In the genomic region with DNA sequence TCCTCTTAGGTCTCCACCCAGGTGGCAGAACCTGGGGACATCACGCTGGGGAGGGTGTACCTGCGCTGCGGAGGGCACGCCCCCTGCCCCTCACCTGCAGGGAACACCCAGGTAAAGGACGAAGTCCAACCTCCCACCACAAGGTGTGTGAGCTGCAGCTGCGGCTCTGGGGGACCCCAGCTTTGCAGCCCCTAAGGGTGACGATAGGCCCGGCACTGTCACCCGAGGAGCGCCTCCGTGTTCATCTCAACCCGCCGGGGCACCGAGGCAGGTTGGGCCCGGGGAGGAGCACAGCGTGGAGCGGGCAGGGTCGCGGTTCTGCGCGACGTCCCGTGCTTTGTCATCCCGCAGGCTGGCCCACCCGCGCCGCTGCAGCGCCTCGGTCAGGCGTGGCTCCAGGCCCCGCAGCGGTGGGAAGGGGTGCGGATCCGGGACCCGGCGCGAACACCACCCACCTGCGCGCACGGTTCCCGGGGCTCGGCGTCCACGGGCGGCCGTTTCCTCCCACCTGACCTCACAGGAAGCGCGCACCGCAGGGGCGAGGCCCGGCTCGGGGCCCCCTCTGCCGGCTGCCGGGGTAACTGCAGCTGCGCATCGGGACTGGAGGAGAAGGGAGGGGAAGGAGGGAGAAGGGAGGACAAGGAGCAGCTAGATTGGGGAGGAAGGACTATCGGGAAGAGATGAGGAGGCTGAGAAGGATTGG, we compare ENCODE assay signal across 7 mouse cellular contexts. TPM values are rescaled to one million over a fixed set of nuclear protein-coding genes. Genes with fewer than 3 reads are reported as not detected.
A peak's percentile ranks its signal among the peaks of the same experiment; 100 is the strongest.
DNase-seq lines count a peak whose midpoint lies in the region; ATAC-seq and TF ChIP-seq lines count a peak whose summit lies in the region.

No protein-coding gene starts in this region.

- no peak overlapping the region for H3K27ac ChIP-seq in bone marrow macrophage, adult 2 months (ENCODE audit: insufficient read depth, low read depth, low read length)
- H3K27ac ChIP-seq in heart, embryonic 10.5 days: peak overlapping the region; percentile 80
- no peak overlapping the region for H3K27ac ChIP-seq in kidney, embryonic 14.5 days (ENCODE audit: low read depth, low read length)
- H3K27ac ChIP-seq in limb, embryonic 13.5 days: no peak overlapping the region
- peak overlapping the region; percentile 14; the same call in 1 of the 2 replicates for H3K27ac ChIP-seq in midbrain, embryonic 15.5 days
- H3K27ac ChIP-seq in spleen, adult 2 months (ENCODE audit: insufficient read depth, low read length): no peak overlapping the region

- 1% methylated on average over 57 of the region's 57 CpGs for WGBS in heart, embryonic 10.5 days
- WGBS in kidney, embryonic 14.5 days: under 1% methylated on average over 52 of the region's 57 CpGs
- WGBS in limb, embryonic 13.5 days: under 1% methylated on average over 54 of the region's 57 CpGs
- WGBS in midbrain, embryonic 15.5 days: under 1% methylated on average over 57 of the region's 57 CpGs
- 2% methylated on average over 57 of the region's 57 CpGs for WGBS in spleen, adult 2 months

- H3K4me2 ChIP-seq in kidney, embryonic 14.5 days (replicated peaks; ENCODE audit: low read depth, low read length): peak overlapping the region; percentile 88
- peak overlapping the region; percentile 94 for H3K4me2 ChIP-seq in limb, embryonic 13.5 days (replicated peaks)
- H3K4me2 ChIP-seq in midbrain, embryonic 15.5 days: peak overlapping the region; percentile 62

- no peak for TF ChIP-seq POLR2A in bone marrow macrophage, adult 2 months (IDR thresholded peaks at IDR 0.05; ENCODE audit: borderline replicate concordance, low read depth, low read length)
- TF ChIP-seq POLR2A in spleen, adult 2 months (IDR thresholded peaks at IDR 0.05; ENCODE audit: low read depth, low read length): no peak

- DNase-seq in heart, embryonic 10.5 days (ENCODE audit: low spot score): peak; percentile 87
- DNase-seq in spleen, adult 2 months (ENCODE audit: low read depth in 1 of 2, low spot score in 2 of 2): peak in 1 of 2 experiments; percentile 74

- H3K36me3 ChIP-seq in heart, embryonic 10.5 days: no peaks in the 10 kb centered on the region
- H3K36me3 ChIP-seq in kidney, embryonic 14.5 days (ENCODE audit: control insufficient read depth, insufficient read depth, low read length): no peaks in the 10 kb centered on the region
- H3K36me3 ChIP-seq in limb, embryonic 13.5 days: no peaks in the 10 kb centered on the region
- H3K36me3 ChIP-seq in midbrain, embryonic 15.5 days (replicated peaks): 0 out of 2 replicates have a peak, but pooled peaks cover 3% of the 10 kb centered on the region
- H3K36me3 ChIP-seq in spleen, adult 2 months (ENCODE audit: control insufficient read depth, insufficient read depth, low read length): no peaks in the 10 kb centered on the region

- H3K4me3 ChIP-seq in bone marrow macrophage, adult 2 months (ENCODE audit: insufficient read depth, low read length): peak overlapping the region; percentile 43
- H3K4me3 ChIP-seq in heart, embryonic 10.5 days: peak overlapping the region; percentile 71
- peak overlapping the region; percentile 55 for H3K4me3 ChIP-seq in kidney, embryonic 14.5 days (ENCODE audit: low read length)
- H3K4me3 ChIP-seq in limb, embryonic 13.5 days: peak overlapping the region; percentile 71
- H3K4me3 ChIP-seq in midbrain, embryonic 15.5 days: peak overlapping the region; percentile 90
- H3K4me3 ChIP-seq in spleen, adult 2 months (ENCODE audit: extremely low read depth, insufficient read depth, insufficient read length): peak overlapping the region; percentile 37

- peak overlapping the region; percentile 60 for H3K9ac ChIP-seq in kidney, embryonic 14.5 days (ENCODE audit: low read depth, low read length)
- H3K9ac ChIP-seq in limb, embryonic 13.5 days: peak overlapping the region; percentile 75
- peak overlapping the region; percentile 75 for H3K9ac ChIP-seq in midbrain, embryonic 15.5 days

- H3K27me3 ChIP-seq in heart, embryonic 10.5 days (ENCODE audit: insufficient read depth, poor library complexity, severe bottlenecking): peaks cover 68% of the 10 kb centered on the region
- peaks cover 15% of the 10 kb centered on the region for H3K27me3 ChIP-seq in kidney, embryonic 14.5 days (ENCODE audit: control insufficient read depth, insufficient read depth, low read length)
- peaks cover 38% of the 10 kb centered on the region for H3K27me3 ChIP-seq in limb, embryonic 13.5 days
- 0 out of 2 replicates have a peak, but pooled peaks cover 11% of the 10 kb centered on the region for H3K27me3 ChIP-seq in midbrain, embryonic 15.5 days (replicated peaks)
- H3K27me3 ChIP-seq in spleen, adult 2 months (ENCODE audit: control insufficient read depth, insufficient read depth, low read length): 0 out of 2 replicates have a peak, but pooled peaks cover 3% of the 10 kb centered on the region

- H3K9me3 ChIP-seq in heart, embryonic 10.5 days: no peaks in the 10 kb centered on the region
- H3K9me3 ChIP-seq in kidney, embryonic 14.5 days (ENCODE audit: control insufficient read depth, low read length): no peaks in the 10 kb centered on the region
- no peaks in the 10 kb centered on the region for H3K9me3 ChIP-seq in limb, embryonic 13.5 days
- H3K9me3 ChIP-seq in midbrain, embryonic 15.5 days: no peaks in the 10 kb centered on the region

- TF ChIP-seq CTCF in bone marrow macrophage, adult 2 months (IDR thresholded peaks at IDR 0.05; ENCODE audit: low read depth, low read length): peak; percentile 67
- peak; percentile 67; the same call in 1 of the 2 replicates for TF ChIP-seq CTCF in spleen, adult 2 months (IDR thresholded peaks at IDR 0.05; ENCODE audit: extremely low read depth, insufficient read depth, insufficient read length, insufficient replicate concordance)

- 0 out of 2 replicates have a peak, but pooled peaks have one; percentile 46 for ATAC-seq in erythroblast, adult 5-6 weeks (replicated peaks; ENCODE audit: low FRiP score, poor library complexity, severe bottlenecking)
- peak; percentile 79 for ATAC-seq in kidney, embryonic 14.5 days (ENCODE audit: low FRiP score, low TSS enrichment)
- ATAC-seq in limb, embryonic 13.5 days (ENCODE audit: low FRiP score, low read depth): peak; percentile 79
- ATAC-seq in midbrain, embryonic 15.5 days (replicated peaks): peak; percentile 87

- H3K4me1 ChIP-seq in bone marrow macrophage, adult 2 months (ENCODE audit: control insufficient read depth, insufficient read depth, low read length): no peaks in the 10 kb centered on the region
- peaks cover 10% of the 10 kb centered on the region for H3K4me1 ChIP-seq in heart, embryonic 10.5 days
- peaks cover 6% of the 10 kb centered on the region; the same call in 1 of the 2 replicates for H3K4me1 ChIP-seq in kidney, embryonic 14.5 days (ENCODE audit: control insufficient read depth, insufficient read depth, low read length)
- H3K4me1 ChIP-seq in limb, embryonic 13.5 days: 0 out of 2 replicates have a peak, but pooled peaks cover 6% of the 10 kb centered on the region
- peaks cover 25% of the 10 kb centered on the region for H3K4me1 ChIP-seq in midbrain, embryonic 15.5 days
- peaks cover 4% of the 10 kb centered on the region; the same call in 1 of the 2 replicates for H3K4me1 ChIP-seq in spleen, adult 2 months (ENCODE audit: control insufficient read depth, insufficient read depth, insufficient read length)

RNA-seq across cellular contexts. Expression of a gene that starts 22.2 kb away (rescaled TPM):
- not detected in 2 replicates for polyA plus RNA-seq in bone marrow macrophage, adult 2 months (2012; ENCODE audit: insufficient read depth, insufficient read length, missing spikeins)
- not detected in 2 replicates for total RNA-seq in erythroblast, adult 5-6 weeks (2015; ENCODE audit: low replicate concordance)
- not detected in 2 replicates for total RNA-seq in erythroblast, adult 5-6 weeks (2017; ENCODE audit: low replicate concordance)
- not detected in 2 replicates for polyA plus RNA-seq in heart, embryonic 10.5 days (2016; fragmentation: Nextera tagmentation; extraction: Ambion mirVana)
- 0.27 TPM in 1 of 2 replicates, not detected in the other for polyA plus RNA-seq in kidney, embryonic 14.5 days (2014; fragmentation: Nextera tagmentation; extraction: Ambion mirVana)
- polyA plus RNA-seq in limb, embryonic 13.5 days (2015; fragmentation: Nextera tagmentation; extraction: Ambion mirVana): 0.23 TPM in 1 of 2 replicates, not detected in the other
- polyA plus RNA-seq in midbrain, embryonic 15.5 days (2015; fragmentation: Nextera tagmentation; extraction: Ambion mirVana): 0.13 and 0.19 TPM in 2 replicates
- not detected in 2 replicates for polyA plus RNA-seq in spleen, adult 2 months (2012; rRNA removed)

RNA-seq across cellular contexts. Expression of a gene that starts 33.1 kb away (rescaled TPM):
- not detected in 2 replicates for polyA plus RNA-seq in bone marrow macrophage, adult 2 months (2012; ENCODE audit: insufficient read depth, insufficient read length, missing spikeins)
- not detected in 2 replicates for total RNA-seq in erythroblast, adult 5-6 weeks (2015; ENCODE audit: low replicate concordance)
- not detected in 2 replicates for total RNA-seq in erythroblast, adult 5-6 weeks (2017; ENCODE audit: low replicate concordance)
- 3.1 and 5.9 TPM in 2 replicates for polyA plus RNA-seq in heart, embryonic 10.5 days (2016; fragmentation: Nextera tagmentation; extraction: Ambion mirVana)
- polyA plus RNA-seq in kidney, embryonic 14.5 days (2014; fragmentation: Nextera tagmentation; extraction: Ambion mirVana): 3.8 and 9.8 TPM in 2 replicates
- 16.2 and 18.1 TPM in 2 replicates for polyA plus RNA-seq in limb, embryonic 13.5 days (2015; fragmentation: Nextera tagmentation; extraction: Ambion mirVana)
- polyA plus RNA-seq in midbrain, embryonic 15.5 days (2015; fragmentation: Nextera tagmentation; extraction: Ambion mirVana): 194 and 204 TPM in 2 replicates
- 0.68 and 0.80 TPM in 2 replicates for polyA plus RNA-seq in spleen, adult 2 months (2012; rRNA removed)

Comparison
In these comparisons a context has a peak if more than half of its experiments do, and no peak if none do; other contexts are left out.
1. H3K27ac ChIP-seq: peak in heart, embryonic 10.5 days (single experiment) and midbrain, embryonic 15.5 days (single experiment); none in bone marrow macrophage, adult 2 months (single experiment), kidney, embryonic 14.5 days (single experiment), limb, embryonic 13.5 days (single experiment) and spleen, adult 2 months (single experiment).
2. H3K4me3 ChIP-seq: peak in every context shown above with its lines; median percentile 90 in midbrain, embryonic 15.5 days; 71 in heart, embryonic 10.5 days; 71 in limb, embryonic 13.5 days; 55 in kidney, embryonic 14.5 days; 43 in bone marrow macrophage, adult 2 months; 37 in spleen, adult 2 months.
3. RNA of a gene that starts 33.1 kb away (polyA plus RNA-seq): 194 to 204 TPM in midbrain, embryonic 15.5 days; 16.2 to 18.1 TPM in limb, embryonic 13.5 days, 3.1 to 5.9 TPM in heart, embryonic 10.5 days, 3.8 to 9.8 TPM in kidney, embryonic 14.5 days, 0.68 to 0.80 TPM in spleen, adult 2 months and not detected in bone marrow macrophage, adult 2 months; every median in the first group is over 10 times any median in the second.
4. Peak in every context shown above with its lines, with median percentiles within 50 percentile points of each other: ATAC-seq, H3K4me2 ChIP-seq and H3K9ac ChIP-seq.